Mouse (Mus musculus) right cerebral cortex, postnatal 36 days (tissue): ENCODE results near the gene Ssbp3.
A peak's percentile ranks its signal among the peaks of the same experiment; 100 is the strongest.

Experiments
- DNase-seq, 2 experiments: peaks; one replicate each; pipeline ENCODE4 v3.0.0; 2022; ENCODE audit warnings: low spot score in 2 of 2, mixed read lengths in 1 of 2

Gene Ssbp3

DNA sequence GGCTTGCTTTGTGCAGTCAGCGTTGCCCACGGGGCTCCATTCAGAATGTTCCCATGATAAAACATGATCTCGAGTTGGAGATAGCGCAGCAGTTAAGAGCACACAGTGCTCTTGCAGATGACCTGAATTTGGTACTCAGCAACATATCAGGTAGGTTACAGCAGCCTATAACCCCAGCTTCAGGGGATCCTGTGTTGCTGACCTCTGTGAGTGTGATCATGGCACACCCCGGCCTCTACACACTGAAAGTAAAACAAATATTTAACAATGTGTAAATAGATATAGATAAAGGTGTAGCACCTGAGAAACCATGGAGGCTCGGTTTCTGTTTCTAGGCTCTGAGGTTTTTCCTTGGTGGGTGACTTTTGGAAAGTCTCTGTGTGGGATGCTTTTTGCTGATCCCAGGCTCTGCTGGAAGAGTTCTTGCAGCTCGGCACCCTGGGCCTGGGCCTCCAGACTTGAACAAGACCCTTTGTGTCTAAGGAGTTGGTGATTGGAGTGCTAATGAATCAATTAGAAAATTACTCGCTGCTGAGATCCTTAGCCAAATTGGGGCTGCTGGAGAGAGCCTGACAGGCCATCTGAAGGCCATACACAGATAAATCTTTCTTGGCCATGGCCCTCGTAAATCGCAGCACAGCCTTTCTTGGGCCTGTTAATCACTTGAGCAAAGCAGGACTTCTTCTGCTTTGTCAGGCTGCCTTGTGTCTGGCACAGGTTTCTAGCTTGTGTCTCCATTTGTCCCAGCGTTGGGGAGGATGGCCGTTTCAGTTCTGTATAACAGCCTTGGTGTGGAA is 49.2 kb downstream of the Ssbp3 start:
- DNase-seq, result no peak

DNA sequence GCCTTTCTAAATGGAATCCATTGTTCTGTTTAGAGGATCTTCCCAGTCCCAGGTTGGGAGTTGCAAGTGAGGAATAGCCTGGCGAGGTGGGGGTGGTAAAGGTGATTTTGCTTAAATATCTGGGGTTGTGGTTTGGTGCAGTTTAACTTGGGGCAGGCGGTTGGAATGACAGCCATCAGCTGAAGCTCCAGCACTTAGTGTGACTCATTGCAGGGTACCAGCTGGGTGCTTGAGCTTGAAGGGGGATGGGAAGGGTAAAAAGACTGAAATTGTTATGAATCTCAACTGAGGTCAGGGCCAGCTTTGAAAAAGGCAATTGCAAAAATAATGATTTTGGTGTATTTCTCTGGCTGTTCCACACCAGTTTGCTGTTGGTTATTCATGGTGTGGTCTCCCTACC is 50.0 kb downstream of the Ssbp3 start:
- no peak for DNase-seq

DNA sequence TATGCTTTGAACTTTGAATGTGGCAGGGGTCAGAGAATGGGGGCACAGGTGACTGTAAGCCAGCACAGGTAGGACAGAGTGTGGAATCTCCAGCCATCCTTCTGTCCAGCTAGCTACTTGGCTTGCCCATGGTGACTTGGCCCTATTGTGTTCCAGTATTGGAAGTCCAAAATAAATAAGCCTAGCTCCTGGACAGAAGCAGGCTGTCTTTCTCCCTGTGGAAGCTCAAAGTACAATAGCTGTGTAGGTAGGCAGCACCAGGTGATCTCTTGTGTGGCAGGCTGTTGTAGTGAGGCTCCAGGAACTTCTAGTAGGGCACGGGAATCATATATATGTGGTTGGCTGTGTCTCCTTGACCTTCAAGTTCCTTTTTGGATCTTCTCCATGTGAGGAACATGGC is 50.8 kb downstream of the Ssbp3 start:
- DNase-seq, result no peak

DNA sequence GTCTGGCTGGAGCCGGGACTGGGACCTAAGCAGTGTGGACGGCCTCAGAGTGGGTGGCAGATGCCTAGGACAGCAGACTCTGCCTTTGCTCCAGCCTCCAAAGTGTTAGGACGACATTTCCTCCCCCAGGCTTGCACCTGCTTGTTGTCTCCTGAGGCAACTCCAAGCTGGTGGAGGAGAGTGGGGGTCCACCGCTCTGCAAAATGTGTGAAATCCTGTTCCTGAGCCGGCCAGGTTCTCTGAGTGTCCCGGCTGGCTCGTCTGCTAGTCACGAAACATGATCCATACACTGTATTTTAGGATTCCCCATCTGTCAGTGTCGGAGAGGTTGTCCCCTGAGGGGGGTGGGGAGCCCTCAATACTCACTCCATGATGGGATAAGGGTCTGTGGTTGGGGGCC is 53.9 kb downstream of the Ssbp3 start:
- peak; percentile 61 to 67 for DNase-seq

DNA sequence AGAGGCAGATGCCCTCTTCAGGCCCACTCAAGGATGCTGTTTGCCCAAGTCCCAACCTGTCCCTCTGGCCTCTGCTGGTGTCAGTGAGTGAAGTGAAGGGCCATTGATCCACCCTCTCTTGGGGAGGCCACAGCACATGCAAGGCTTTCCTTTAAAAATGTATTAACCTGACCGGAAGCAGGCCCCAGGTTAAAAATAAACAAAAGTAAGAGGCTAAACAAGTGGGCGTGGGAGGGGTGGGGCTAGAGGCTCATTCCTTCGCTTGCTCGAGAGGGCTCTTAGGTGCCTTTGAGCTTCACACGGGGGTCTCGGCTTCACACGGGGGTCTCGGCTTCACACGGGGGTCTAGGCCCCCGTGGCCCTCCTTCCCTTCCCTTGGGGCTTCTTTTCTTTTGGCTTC is 54.5 kb downstream of the Ssbp3 start:
- no peak for DNase-seq

DNA sequence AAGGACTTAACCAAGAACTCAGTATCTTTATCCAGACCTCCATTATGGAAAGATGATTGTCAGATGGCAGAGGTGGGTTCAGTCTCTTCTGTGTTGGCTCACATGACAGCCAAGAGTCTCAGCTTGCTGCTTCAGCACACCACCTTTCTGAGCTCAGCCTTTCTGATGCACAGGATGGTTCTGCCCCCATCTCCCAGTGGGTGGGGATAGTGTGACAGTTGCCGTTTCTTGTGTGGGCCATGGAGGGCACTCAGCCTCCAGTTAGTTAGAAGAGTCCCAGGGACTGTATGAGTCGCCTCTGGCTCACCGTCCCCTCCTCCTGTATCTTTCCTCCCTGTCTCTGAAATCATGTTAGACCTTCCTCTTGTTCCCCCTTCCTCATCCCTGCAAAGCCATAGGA is 55.9 kb downstream of the Ssbp3 start:
- peak; percentile 44 to 59 for DNase-seq

DNA sequence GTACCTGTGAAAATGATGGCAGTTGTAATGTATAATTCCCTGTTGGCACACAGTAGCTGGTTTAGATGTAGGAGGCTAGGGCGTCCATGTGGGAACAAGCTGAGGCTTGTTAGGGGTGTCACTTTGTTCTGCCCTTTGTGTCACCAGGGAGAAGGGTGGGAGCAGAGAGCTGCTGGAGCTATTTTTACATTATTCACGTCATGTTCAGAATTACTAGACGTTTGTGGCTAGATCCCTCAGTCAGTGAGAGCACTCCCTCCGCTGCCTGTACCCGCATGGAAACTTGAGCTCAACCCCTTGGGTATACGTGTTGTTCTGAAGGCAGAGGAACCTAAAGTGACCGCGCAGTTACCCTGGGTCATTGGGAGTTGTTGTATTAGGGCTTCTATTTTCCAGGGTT is 58.4 kb downstream of the Ssbp3 start:
- DNase-seq, result no peak

DNA sequence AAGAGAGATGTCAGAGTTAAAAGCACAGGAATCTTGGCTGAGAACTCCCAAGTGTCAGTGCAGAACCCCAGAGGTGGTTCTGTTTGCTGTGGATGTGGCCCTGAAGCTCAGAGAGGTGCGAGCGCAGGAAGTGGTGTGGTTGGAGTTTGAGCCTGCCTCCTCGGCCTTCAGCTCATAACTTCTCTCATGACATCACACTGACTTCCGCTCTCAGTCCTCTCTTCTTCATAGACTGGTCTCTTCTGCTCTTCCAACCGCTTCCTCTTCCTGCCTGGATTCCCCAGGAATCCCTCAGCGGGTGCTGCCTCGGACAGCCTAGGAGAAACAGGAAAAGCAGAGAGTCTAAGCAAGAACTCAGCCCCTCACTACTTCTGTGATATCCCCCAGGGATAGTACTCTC is 60.3 kb downstream of the Ssbp3 start:
- DNase-seq, result no peak

DNA sequence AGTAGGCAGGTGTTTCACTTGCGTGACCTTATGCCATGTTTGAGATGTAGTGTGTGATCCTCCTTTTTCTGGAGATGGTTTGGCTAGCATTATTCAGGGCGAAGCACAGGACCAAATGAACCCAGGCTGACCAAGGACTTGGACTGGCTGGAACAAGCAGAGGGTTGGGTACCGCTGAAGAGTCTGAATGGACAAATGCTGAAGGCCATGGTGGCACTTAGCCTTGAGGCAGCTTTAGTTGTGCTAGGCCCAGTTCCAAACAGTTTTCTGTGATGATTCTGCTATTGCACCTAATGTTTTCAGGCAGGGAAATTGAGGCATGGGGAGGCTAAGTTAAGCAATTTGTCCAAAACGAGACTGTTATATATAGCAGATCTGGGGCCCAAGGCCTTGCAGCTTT is 61.6 kb downstream of the Ssbp3 start:
- no peak for DNase-seq

DNA sequence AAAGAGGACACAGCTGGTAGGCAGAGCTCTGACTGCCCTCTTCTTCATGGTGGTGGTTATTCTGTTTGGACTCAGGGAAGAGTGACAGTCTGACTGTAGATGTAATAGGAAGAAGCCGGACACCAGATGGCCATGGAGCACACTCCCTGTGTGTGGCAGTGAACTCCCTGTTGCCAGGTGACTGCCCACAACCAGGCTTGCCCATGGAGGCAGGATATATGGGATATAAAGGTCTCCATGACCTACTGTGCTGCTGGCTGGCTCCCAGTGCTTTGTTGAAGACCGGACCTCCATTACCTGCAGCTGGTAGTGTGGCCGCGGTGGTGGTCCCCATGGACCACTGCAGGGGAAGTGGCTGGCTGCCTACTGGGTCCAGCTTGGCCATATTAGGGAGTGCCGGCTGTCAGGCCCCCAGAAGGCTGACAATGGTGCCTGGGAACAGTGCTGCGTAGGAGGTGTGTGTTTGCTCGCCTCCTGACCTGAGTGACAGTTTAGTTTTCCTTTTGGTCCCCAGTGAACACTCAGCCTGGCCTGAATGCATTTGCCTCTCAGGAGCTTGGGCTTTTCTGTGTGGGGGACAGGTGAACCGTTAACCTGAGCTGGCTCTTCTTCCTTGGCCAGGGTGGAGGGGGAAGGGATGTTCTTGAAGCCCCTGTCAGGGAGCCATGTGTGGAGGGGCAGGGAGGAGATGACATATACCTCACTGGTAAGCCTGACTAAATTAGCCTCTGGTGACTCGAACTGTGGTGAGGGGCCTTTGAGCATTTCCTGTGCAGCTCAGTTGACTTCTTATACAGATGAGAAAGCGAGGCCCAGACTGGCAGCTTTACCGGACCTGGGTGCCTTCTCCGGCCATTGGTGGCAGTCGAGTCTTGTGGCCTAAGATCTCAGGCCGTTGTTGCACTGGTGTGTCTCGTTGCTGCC is 62.2 kb downstream of the Ssbp3 start:
- no peak for DNase-seq

DNA sequence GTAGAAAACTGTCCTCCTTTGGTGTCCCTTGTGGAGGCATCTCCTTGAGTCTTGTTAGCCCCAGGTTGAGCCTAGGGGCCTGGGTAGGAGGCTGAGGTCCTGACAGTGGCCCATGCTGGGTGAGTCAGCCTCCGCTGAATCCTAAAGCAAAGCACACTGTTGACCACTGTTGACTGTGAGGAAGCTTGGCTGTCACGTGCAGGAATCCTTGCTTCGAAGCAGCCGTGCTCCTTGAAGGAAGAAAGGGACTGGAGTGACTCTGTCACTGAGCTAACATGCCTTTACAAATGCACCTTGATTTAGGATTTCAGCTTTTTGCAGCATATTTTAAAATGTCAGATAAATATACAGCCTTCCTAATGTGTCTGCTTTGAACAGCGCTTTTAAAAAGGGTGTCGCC is 64.8 kb downstream of the Ssbp3 start:
- DNase-seq, result no peak

DNA sequence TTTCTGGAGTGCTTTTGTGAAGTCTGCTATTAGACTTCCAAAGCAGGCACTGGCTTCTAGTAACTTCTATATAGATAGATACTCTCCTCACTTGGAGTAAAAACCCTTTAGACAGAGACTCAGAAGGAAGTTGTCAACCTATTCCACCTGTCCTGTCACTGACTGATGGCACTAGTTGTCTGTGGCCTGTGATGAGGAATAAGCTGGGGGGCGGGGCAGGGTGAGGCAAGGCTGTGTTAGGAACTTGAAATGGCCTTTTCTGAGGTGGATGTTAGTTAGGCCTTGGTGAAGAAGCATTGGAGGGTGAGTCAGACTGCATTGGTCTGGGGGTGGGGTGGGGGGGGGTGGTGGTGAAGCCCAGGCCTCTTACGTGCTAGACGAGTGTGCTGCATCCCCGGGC is 65.4 kb downstream of the Ssbp3 start:
- no peak for DNase-seq

DNA sequence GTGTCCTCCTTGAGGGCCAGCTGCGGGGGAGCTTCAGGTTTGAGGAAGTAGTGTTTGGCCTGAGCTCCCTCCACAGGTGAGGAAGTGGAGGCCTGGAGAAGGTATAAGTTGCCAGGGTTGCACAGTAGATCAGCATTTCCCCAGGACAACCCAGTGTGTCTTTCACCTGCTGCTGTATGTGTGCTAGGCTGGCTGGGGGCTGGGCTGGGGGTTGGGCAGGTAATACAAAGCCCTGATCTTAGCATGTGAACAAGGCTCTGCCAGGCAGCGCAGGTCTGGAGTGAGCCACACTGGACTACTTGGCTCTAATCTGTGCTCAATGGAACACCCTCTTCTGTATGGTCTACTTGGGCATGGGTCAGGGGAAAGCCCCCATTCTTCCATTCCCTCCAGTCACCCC is 66.1 kb downstream of the Ssbp3 start:
- DNase-seq, result no peak

DNA sequence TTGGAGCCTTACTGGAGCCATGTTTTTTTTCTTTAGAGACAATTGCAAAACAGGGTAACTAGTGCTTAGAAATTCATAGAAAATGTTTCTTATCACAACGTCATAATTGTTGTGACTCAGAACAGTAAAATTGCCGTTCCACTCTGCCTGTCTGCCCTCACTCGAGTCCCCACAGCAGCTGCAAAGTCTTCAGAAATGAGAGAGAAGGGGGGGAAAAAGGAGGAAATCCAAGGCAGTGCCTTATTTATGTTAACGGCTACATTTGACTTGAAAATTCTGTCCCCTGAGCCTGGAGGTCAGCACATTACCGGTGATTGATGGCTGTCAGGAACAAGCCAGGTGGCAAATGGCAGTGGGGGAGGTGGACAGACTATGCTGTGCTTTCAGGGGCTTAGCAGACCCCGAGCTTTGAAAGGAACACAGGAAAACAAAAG is 66.7 kb downstream of the Ssbp3 start:
- no peak for DNase-seq

DNA sequence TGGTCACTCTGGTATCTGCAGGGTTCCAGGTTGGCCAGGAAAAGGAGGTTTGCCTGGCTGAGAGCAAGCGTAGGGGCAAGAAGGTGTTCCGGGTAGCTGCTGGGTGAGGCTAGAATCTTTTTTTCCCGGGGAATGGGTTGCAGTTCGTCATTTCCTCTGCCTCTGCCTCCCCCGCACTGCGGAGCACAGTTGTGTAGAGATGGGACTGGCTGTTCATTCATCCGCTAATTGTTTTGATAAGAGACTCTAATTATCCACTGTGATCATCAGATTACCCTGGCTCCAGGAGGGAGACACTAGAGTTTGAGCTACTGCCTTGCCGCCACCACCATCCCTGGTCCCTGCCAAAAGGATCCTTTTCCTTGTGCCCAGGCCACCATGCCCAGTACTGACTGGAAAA is 67.9 kb downstream of the Ssbp3 start:
- no peak for DNase-seq

DNA sequence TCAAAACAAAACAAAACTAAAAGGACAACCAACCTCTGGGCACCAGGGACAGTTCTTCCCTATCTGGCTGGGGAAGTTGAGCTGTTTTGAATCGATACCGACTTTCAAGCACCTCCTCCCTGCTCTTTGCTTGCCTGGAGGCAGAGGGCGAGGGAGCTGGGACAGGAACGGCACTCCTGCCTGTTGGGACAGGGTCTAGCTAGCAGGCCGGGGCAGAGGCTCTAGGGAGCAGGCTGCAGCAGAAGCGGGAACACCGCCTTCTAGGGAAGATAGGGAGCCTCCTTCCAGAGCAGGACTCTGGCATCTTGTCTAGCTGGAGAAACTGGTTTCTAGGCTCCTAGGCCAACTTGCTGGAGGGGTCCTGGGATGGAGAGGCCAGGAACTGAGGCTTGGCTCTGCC is 70.2 kb downstream of the Ssbp3 start:
- no peak for DNase-seq

DNA sequence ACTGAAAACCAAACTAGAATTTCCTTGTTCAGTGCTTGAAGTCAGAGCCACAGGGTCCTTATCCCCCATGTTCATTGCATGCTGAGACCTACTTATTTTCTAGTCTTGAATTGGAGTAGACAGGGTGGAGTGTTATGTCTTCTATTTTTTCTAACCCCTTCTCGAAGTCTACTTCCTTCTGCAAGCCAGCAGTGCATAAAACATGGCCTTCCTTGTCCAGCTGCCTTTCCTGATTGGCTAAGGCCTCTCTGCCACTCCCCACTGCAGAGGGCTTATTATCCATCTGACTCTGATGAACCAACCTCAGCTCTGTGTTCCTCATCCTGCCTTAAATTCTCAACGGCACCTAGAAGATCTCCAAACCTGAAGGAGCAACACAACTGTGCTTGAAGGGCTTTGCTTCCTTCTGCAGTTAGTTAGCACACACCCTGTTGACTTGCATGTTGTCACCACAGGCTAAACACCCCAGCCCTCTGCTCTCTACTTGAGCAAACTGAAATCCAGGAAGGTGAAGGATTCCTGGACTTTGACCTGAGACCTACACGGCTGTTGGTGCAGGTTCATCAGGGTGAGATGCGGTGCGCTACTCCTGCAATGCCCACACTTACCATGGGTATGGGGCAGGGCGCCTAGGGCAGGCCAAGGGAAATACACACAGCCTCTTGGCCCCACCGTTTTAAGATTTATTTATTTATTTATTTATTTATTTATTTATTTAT is 71.0 kb downstream of the Ssbp3 start:
- no peak for DNase-seq

DNA sequence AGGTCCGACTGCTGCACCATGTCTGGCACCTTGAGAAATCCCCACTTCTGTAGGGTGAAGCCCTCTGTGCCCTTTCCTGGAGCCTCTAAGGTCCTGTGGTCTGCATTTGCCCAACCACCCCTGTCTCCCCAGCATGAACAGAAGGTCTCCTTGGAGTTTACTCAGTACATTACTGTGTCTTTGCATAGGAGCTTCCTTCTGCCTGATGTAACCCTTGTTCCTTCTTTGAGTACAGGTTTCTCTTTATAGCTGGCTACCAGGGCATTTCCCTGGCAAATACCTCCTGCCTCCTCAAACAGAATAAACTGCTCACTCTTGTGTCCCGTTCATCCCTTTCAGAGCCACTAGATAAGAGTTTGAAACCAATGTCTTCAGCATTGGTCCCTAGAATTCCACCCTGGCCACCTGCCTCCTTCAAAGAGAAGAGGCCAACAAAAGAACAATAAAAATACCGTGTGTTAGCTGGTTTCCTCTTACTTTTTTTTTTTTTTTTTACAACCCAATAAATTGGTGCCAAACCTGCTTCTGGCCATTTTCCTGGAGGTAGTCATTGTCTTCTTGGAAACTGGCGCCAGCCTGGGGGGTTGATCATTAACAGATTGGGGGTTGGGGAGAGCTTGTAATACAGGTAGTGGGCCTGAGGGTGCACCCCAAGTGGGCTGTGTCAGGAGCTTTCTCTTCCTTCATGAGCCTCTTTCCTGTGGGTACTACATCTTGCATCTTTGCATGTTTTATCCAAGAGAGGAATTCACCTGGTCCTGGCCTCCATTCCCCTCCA is 72.0 kb downstream of the Ssbp3 start:
- no peak for DNase-seq

DNA sequence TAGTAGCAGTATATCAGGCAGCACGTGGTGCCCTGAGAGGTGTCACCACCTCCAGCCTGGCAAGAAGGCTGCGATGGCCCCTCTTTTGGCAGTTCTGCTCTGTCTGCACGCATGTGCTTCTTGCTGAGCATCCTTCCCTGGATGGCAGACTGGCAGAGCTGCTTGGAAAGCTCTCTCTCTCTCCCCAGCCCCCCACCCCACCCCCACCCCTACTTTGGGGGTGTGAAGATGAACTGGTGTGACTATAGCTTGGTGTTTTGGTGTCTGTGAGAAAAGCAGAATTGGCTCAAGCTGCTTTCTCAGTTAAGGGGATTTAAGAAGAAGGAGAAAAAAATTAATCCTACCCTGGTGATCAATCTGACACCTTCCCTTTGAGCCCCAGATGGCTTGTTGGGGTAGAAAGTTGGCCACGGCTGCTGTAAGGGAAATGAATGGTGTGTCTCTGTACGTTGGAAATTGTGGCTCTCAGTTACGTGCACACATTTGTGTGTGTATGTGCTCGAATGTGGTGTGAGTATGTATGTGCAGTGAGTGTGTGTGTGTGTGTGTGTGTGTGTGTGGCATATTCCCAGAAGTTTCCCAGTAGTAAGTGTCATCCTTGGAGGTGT is 73.5 kb downstream of the Ssbp3 start:
- DNase-seq, result no peak

DNA sequence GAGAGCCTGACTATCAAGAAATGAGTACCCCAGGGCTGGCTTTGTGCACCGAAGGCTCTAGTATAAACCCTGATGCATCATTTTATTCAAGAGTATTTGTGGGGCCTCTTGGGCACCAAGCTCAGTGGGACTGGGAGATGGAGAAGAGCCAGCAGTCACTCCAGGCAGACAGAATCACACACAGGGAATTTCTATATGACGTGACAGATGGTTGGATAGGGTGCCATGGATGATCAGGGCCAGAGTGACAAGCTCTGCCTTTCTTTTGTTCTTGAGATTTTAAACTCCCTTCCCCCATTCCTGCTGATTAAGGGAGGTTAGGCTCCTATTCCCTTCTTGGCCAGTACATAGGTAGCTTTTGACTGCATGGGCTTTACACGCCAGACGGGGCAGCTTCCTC is 74.8 kb downstream of the Ssbp3 start:
- no peak for DNase-seq
